Mouse (Mus musculus): Measurements from ENCODE around the gene Srebf2.

DNA sequence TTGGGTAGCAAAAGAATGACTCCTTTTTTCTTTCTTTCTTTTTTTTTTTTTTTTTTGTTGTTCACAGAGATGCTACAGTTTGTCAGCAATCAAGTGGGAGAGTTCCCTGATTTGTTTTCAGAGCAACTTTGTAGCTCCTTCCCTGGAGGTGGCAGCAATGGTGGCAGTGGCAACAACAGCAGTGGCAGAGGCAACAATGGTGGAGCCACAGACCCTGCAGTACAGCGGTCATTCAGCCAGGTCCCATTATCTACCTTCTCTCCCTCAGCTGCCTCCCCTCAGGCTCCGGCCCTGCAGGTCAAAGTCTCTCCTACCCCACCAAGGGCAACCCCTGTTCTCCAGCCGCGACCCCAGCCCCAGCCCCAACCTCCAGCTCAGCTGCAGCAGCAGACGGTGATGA lies 22.7 kb downstream of the Srebf2 start:
- TF ChIP-seq POLR2A (IDR thresholded peaks at IDR 0.05; ENCODE audit: control insufficient read depth, extremely low read depth, insufficient read depth, low read length, poor library complexity): no peak
- no peak for TF ChIP-seq CTCF (IDR thresholded peaks at IDR 0.05; ENCODE audit: borderline replicate concordance, control insufficient read depth, extremely low read depth, insufficient read depth, low read length, poor library complexity)
